Mouse (Mus musculus): ENCODE data around the gene Clk1. TPM values are rescaled to one million over a fixed set of nuclear protein-coding genes. Genes with fewer than 3 reads are reported as not detected.

Gene Clk1
- total RNA-seq, 1 experiment = 137 TPM

DNA sequence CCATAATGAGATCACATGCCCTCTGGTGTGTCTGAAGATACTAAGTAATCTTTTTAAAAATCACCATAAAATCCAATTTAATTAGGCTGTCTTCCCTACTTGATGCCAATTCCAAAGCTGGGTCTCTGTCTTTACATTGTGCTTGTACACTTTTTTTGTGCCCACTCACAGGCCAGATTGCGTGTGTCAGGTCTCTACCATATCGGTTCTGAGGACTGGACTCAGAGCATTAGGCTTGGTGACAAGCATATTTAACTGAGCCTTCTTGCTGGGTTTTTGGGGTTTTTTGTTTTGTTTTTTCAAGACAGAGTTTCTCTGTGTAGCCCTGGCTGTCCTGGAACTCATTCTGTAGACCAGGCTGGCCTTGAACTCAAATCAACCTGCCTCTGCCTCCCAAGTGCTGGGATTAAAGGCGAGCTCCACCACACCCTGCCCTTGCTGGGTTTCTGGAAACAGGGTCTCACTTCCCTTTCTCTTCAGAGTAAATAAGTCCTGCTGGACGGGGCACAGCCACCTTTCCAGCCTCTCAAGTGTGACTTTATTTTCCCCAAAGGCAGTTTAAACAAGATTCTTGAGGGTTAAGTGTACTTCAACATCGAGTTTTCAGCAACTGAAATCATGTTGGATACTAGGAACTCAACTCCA is 14.2 kb downstream of the Clk1 start:
- Histone ChIP-seq H3K27ac (ENCODE audit: insufficient read depth, low read depth, low read length, poor library complexity, severe bottlenecking) (no peak overlapping the region; the same call in 1 of the 2 replicates), H3K4me1 (ENCODE audit: control insufficient read depth in 2 of 2, insufficient read depth in 2 of 2, low read length in 2 of 2, poor library complexity in 1 of 2) (no peaks in the 10 kb centered on the region), H3K36me3 (ENCODE audit: control insufficient read depth, insufficient read depth, low read length, poor library complexity, severe bottlenecking) (peaks cover 21% of the 10 kb centered on the region), H3K9ac (ENCODE audit: insufficient read depth, low read depth, low read length, poor library complexity, severe bottlenecking) (no peak overlapping the region), H3K9me3 (ENCODE audit: control insufficient read depth, insufficient read depth, low read depth, low read length) (no peaks in the 10 kb centered on the region), H3K4me3 (ENCODE audit: insufficient read depth in 1 of 2, low read depth in 1 of 2, low read length in 2 of 2, poor library complexity in 1 of 2, severe bottlenecking in 1 of 2) (no peak overlapping the region)
- in situ Hi-C loops (cut with MboI; ENCODE audit: low sequenced_read_pairs in 2 of 2, unreplicated experiment in 2 of 2) = loop anchor here in 1 of 2 experiments (25.0 kb wide), 1 partner anchor 1303 kb away; no protein-coding TSS in a partner anchor
- TF ChIP-seq ZC3H11A (IDR thresholded peaks at IDR 0.05; ENCODE audit: borderline replicate concordance, low read depth, low read length) (no peak), CHD2 (IDR thresholded peaks at IDR 0.05; ENCODE audit: low read depth, low read length) (no peak), MAFK (IDR thresholded peaks at IDR 0.05; ENCODE audit: insufficient read depth, low read depth, low read length) (no peak), HCFC1 (IDR thresholded peaks at IDR 0.05; ENCODE audit: borderline replicate concordance, insufficient read depth, low read length) (no peak), ZNF384 (IDR thresholded peaks at IDR 0.05; ENCODE audit: low read depth, low read length) (no peak)
- no peak for DNase-seq (ENCODE audit: low read depth, low spot score)

DNA sequence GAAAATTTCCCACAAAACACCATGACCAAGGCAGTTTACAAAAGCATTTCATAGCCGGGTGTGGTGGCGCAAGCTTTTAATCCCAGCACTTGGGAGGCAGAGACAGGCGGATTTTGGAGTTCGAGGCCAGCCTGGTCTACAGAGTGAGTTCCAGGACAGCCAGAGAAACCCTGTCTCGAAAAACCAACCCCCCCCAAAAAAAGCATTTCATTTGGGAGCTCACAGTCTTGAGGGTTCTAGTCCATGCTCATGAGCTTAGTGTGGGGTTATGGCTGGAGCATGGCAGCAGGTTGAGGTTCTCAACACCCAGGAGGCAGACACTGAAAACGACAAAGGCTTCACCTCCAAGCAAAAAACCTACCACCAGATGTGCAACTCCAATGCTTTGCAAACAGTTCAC is 15.7 kb downstream of the Clk1 start:
- Histone ChIP-seq H3K9ac (ENCODE audit: insufficient read depth, low read depth, low read length, poor library complexity, severe bottlenecking) (no peak overlapping the region), H3K27ac (ENCODE audit: insufficient read depth, low read depth, low read length, poor library complexity, severe bottlenecking) (no peak overlapping the region), H3K4me3 (ENCODE audit: insufficient read depth in 1 of 2, low read depth in 1 of 2, low read length in 2 of 2, poor library complexity in 1 of 2, severe bottlenecking in 1 of 2) (no peak overlapping the region), H3K9me3 (ENCODE audit: control insufficient read depth, insufficient read depth, low read depth, low read length) (no peaks in the 10 kb centered on the region), H3K4me1 (ENCODE audit: control insufficient read depth in 2 of 2, insufficient read depth in 2 of 2, low read length in 2 of 2, poor library complexity in 1 of 2) (no peaks in the 10 kb centered on the region; a peak in 1 of 4 replicates), H3K36me3 (ENCODE audit: control insufficient read depth, insufficient read depth, low read length, poor library complexity, severe bottlenecking) (peaks cover 18% of the 10 kb centered on the region)
- no peak for DNase-seq (ENCODE audit: low read depth, low spot score)
- TF ChIP-seq ZNF384 (IDR thresholded peaks at IDR 0.05; ENCODE audit: low read depth, low read length) = no peak
- no peak for TF ChIP-seq MAFK (IDR thresholded peaks at IDR 0.05; ENCODE audit: insufficient read depth, low read depth, low read length)
- no peak for TF ChIP-seq ZC3H11A (IDR thresholded peaks at IDR 0.05; ENCODE audit: borderline replicate concordance, low read depth, low read length)
- no peak for TF ChIP-seq CHD2 (IDR thresholded peaks at IDR 0.05; ENCODE audit: low read depth, low read length)
- TF ChIP-seq HCFC1 (IDR thresholded peaks at IDR 0.05; ENCODE audit: borderline replicate concordance, insufficient read depth, low read length) = no peak
- in situ Hi-C loops (cut with MboI; ENCODE audit: low sequenced_read_pairs in 2 of 2, unreplicated experiment in 2 of 2) = loop anchor here in 1 of 2 experiments (25.0 kb wide), 1 partner anchor 1304 kb away; no protein-coding TSS in a partner anchor

DNA sequence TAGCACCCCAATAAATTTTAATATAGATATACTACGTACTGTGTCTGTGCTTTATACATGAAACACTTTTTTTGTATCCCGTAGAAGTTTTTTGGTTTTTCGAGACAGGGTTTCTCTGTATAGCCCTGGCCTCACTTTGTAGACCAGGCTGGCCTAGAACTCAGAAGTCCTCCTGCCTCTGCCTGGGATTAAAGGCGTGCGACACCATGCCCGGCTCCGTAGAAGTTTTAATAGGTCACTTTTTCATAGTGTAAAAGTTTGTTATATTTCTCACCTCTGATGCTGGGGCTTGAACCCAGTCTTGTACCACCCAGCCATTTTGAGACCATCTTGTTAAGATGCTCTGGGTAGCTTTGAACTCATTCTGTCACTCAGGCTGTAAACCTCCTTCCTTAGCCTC is 16.5 kb downstream of the Clk1 start:
- H3K9ac ChIP-seq (ENCODE audit: insufficient read depth, low read depth, low read length, poor library complexity, severe bottlenecking) = no peak overlapping the region
- in situ Hi-C loops (cut with MboI; ENCODE audit: low sequenced_read_pairs in 2 of 2, unreplicated experiment in 2 of 2) = loop anchor here in 1 of 2 experiments (25.0 kb wide), 1 partner anchor 1305 kb away; no protein-coding TSS in a partner anchor
- no peak for DNase-seq (ENCODE audit: low read depth, low spot score)

DNA sequence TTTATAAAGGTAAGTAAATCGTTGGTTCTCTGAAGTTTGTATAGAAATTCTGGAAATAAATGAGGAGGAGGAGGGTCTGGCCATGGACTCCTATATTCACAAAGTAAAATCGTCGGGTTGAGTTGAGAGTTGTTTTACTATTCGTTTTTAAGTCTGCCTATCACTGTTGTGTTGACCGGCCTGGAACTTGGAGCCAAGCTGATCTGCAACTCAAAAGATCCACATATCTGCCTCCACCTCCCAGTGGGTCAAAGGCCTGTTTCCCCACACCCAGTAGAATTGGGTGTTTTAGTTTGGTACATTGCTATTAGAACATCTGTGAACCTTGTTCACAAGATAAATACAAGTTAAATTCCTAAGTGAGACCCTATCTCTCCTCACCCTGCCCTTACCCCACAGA is 20.1 kb downstream of the Clk1 start:
- H3K4me3 ChIP-seq (ENCODE audit: insufficient read depth in 1 of 2, low read depth in 1 of 2, low read length in 2 of 2, poor library complexity in 1 of 2, severe bottlenecking in 1 of 2) = no peak overlapping the region
- H3K4me1 ChIP-seq (ENCODE audit: control insufficient read depth in 2 of 2, insufficient read depth in 2 of 2, low read length in 2 of 2, poor library complexity in 1 of 2) = peaks cover 0 to 3% of the 10 kb centered on the region in 2 experiments; a peak in 2 of 4 replicates
- TF ChIP-seq MAFK (IDR thresholded peaks at IDR 0.05; ENCODE audit: insufficient read depth, low read depth, low read length) (no peak), CHD2 (IDR thresholded peaks at IDR 0.05; ENCODE audit: low read depth, low read length) (no peak)
- no peak overlapping the region for H3K9ac ChIP-seq (ENCODE audit: insufficient read depth, low read depth, low read length, poor library complexity, severe bottlenecking)
- H3K9me3 ChIP-seq (ENCODE audit: control insufficient read depth, insufficient read depth, low read depth, low read length) = no peaks in the 10 kb centered on the region
- in situ Hi-C loops (cut with MboI; ENCODE audit: low sequenced_read_pairs in 2 of 2, unreplicated experiment in 2 of 2) = loop anchor here in 1 of 2 experiments (25.0 kb wide), 1 partner anchor 1309 kb away; no protein-coding TSS in a partner anchor
- peaks cover 35% of the 10 kb centered on the region for H3K36me3 ChIP-seq (ENCODE audit: control insufficient read depth, insufficient read depth, low read length, poor library complexity, severe bottlenecking)
- no peak overlapping the region for H3K27ac ChIP-seq (ENCODE audit: insufficient read depth, low read depth, low read length, poor library complexity, severe bottlenecking)
- no peak for DNase-seq (ENCODE audit: low read depth, low spot score)

More for the DNA sequence above, 16.5 kb downstream of the Clk1 start:
- Histone ChIP-seq H3K4me1 (ENCODE audit: control insufficient read depth in 2 of 2, insufficient read depth in 2 of 2, low read length in 2 of 2, poor library complexity in 1 of 2) (peaks cover 0 to 3% of the 10 kb centered on the region in 2 experiments; a peak in 2 of 4 replicates), H3K4me3 (ENCODE audit: insufficient read depth in 1 of 2, low read depth in 1 of 2, low read length in 2 of 2, poor library complexity in 1 of 2, severe bottlenecking in 1 of 2) (no peak overlapping the region), H3K9me3 (ENCODE audit: control insufficient read depth, insufficient read depth, low read depth, low read length) (no peaks in the 10 kb centered on the region), H3K36me3 (ENCODE audit: control insufficient read depth, insufficient read depth, low read length, poor library complexity, severe bottlenecking) (peaks cover 22% of the 10 kb centered on the region), H3K27ac (ENCODE audit: insufficient read depth, low read depth, low read length, poor library complexity, severe bottlenecking) (no peak overlapping the region)
- TF ChIP-seq ZNF384 (IDR thresholded peaks at IDR 0.05; ENCODE audit: low read depth, low read length) (no peak), CHD2 (IDR thresholded peaks at IDR 0.05; ENCODE audit: low read depth, low read length) (0 out of 2 replicates have a peak, but pooled peaks have one; percentile 28)
